Mouse (Mus musculus): ENCODE measurements around the gene Rbfox1.

DNA sequence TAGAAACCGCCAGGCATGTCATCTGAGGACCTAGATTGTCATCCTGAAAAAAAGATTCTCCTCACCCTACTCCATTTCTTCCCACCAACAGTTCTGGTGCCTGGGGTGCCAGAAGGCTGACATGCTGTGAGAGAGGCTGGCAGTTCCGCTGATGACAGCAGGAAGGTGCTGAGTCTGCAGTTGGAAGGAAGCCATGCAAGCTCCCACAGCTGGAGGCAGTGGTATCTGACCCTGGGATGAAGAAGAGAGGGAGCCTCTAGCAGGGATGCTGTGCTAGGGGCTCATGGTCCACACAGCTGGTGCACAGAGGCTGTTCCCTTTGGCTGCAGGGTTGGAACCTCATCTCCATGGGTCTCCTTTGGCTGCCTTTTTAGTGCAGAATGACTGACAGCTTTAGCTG, 865.3 kb downstream of the Rbfox1 start:
- TF ChIP-seq POLR2A (IDR thresholded peaks at IDR 0.05; ENCODE audit: control insufficient read depth, extremely low read depth, insufficient read depth, low read length, poor library complexity) (no peak), CTCF (IDR thresholded peaks at IDR 0.05; ENCODE audit: borderline replicate concordance, control insufficient read depth, extremely low read depth, insufficient read depth, low read length, poor library complexity) (no peak)

All from thymus, adult 2 months (tissue).